Mouse (Mus musculus) CH12.LX (cell line): Measurements from ENCODE around the gene Gm20388.

Experiments
- CTCF ChIP-seq, 2 experiments: IDR thresholded peaks in 1 of 2; conservative IDR thresholded peaks in 1 of 2; 2 replicates each; pipeline ENCODE4 v1.5.1; 2011 to 2012; ENCODE audit warnings: low read depth in 2 of 2, low read length in 2 of 2, improper control_type of control experiment in 1 of 2, inconsistent platforms in 1 of 2, mild to moderate bottlenecking in 1 of 2, moderate library complexity in 1 of 2
- E2F4 ChIP-seq: IDR thresholded peaks from 2 replicates; pipeline ENCODE4 v1.6.1; 2011; ENCODE audit warnings: low read depth, low read length, improper control_type of control experiment; ENCODE audit not compliant: insufficient replicate concordance
- ELF1 ChIP-seq: IDR thresholded peaks from 2 replicates; pipeline ENCODE4 v1.6.1; 2014; ENCODE audit warnings: low read depth, mild to moderate bottlenecking, inconsistent platforms, low read length, improper control_type of control experiment
- EP300 ChIP-seq: IDR thresholded peaks from 2 replicates; pipeline ENCODE4 v1.6.1; 2011; ENCODE audit warnings: low read length, improper control_type of control experiment
- JUND ChIP-seq: conservative IDR thresholded peaks from 2 replicates; pipeline ENCODE4 v1.6.1; 2011; ENCODE audit warnings: low read depth, low read length, improper control_type of control experiment
- KAT2A ChIP-seq: IDR thresholded peaks from 2 replicates; pipeline ENCODE4 v1.6.1; 2012; ENCODE audit warnings: low read length, improper control_type of control experiment, inconsistent platforms; ENCODE audit not compliant: insufficient replicate concordance
- RCOR1 ChIP-seq: conservative IDR thresholded peaks from 2 replicates; pipeline ENCODE4 v1.6.1; 2012; ENCODE audit warnings: low read depth, mild to moderate bottlenecking, inconsistent platforms, low read length, improper control_type of control experiment
- TCF12 ChIP-seq: IDR thresholded peaks from 2 replicates; pipeline ENCODE4 v1.6.1; 2014; ENCODE audit warnings: low read depth, mild to moderate bottlenecking, inconsistent platforms, low read length, improper control_type of control experiment
- ZMIZ1 ChIP-seq: IDR thresholded peaks from 2 replicates; pipeline ENCODE4 v1.6.1; 2012; ENCODE audit warnings: low read depth, mild to moderate bottlenecking, inconsistent platforms, low read length, improper control_type of control experiment

DNA sequence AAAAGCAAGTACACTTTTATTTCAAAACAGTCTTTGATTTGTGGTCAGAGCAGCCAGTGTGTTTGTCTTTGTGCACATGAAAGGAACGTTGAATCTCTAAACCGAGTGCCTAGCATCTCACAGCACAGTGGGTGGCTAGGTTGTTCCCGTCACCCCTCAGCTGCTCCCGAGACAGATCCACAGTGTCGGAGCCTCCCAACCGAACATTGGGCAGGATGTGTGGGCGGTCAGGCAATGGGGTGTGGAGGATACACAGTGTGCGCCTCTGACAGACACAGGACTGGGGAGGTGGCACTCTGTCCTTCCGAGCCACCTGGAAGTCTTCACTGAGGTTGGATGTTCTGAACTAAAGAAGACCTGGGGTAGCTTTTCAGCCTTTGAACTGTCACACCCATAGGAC, 3595.1 kb downstream of the Gm20388 start:
- TF ChIP-seq E2F4 (no peak), RCOR1 (no peak), KAT2A (no peak), JUND (no peak), ZMIZ1 (no peak), EP300 (no peak), TCF12 (no peak), CTCF (conservative IDR thresholded peaks at IDR 0.05 in 1 of 2, IDR thresholded peaks at IDR 0.05 in 1 of 2; ENCODE audit: low read depth in 2 of 2, low read length in 2 of 2) (no peak), ELF1 (no peak)
